Mouse (Mus musculus): ENCODE data around the gene Nptn.

Gene Nptn

GRCm38 (mm10) chr9:58690701-58691100 is 108.7 kb downstream of the Nptn start:
- DNase-seq (ENCODE audit: low read depth, low spot score): no peak

- no peak for DNase-seq (ENCODE audit: low read depth, low spot score)
Measured at GRCm38 (mm10) chr9:58691471-58691870, 109.4 kb downstream of the Nptn start.

GRCm38 (mm10) chr9:58698486-58698885 is 116.4 kb downstream of the Nptn start:
- DNase-seq (ENCODE audit: low read depth, low spot score): no peak

GRCm38 (mm10) chr9:58701751-58702150 is 119.7 kb downstream of the Nptn start:
- no peak for DNase-seq (ENCODE audit: low read depth, low spot score)

- no peak for DNase-seq (ENCODE audit: low read depth, low spot score)
Measured at GRCm38 (mm10) chr9:58703766-58704165, 121.7 kb downstream of the Nptn start.

- DNase-seq (ENCODE audit: low read depth, low spot score): no peak
Measured at GRCm38 (mm10) chr9:58706024-58706423, 124.0 kb downstream of the Nptn start.

Data from retina, postnatal 7 days (tissue).